Mouse (Mus musculus) lung, postnatal 25 days (tissue): ENCODE results near the gene Ccdc159.

Source experiments
- DNase-seq: peaks from one replicate; pipeline ENCODE4 v3.0.0; 2022; ENCODE audit warnings: low spot score

The Ccdc159 gene

DNA sequence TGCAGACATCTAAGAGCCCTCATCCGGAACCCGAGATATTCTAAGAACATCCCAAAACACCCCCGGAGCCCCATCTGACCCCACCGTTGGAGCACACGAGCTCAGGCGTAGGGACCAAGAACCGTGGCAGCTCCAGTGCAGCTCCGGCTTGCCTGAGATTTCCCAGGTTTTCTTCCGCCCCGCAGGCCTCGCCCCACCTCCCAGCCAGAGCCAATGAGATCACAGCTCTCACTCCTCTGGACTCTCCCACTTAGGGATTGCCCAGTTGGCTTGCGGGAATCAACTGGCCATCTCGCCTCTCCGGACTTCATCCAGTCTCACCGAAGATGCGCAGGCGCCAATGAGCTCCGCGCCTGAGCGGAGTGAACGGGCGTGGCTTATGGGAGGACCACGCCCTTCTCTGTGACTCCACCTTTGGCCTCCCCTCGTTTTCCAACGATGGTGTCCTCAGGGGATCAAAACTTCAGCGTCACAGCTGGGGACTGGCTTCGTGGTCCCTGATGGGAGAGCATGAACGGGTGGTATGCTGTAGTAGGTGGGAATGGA, at the start of gene Ccdc159, which contains the start of gene Tmem205:
Gene Ccdc159, plus strand, starts transcription at position 264 of the 546 bp plus-strand sequence.
Gene Tmem205, minus strand, starts transcription at position 349 of the 546 bp plus-strand sequence.
- DNase-seq, result peak; percentile 97

DNA sequence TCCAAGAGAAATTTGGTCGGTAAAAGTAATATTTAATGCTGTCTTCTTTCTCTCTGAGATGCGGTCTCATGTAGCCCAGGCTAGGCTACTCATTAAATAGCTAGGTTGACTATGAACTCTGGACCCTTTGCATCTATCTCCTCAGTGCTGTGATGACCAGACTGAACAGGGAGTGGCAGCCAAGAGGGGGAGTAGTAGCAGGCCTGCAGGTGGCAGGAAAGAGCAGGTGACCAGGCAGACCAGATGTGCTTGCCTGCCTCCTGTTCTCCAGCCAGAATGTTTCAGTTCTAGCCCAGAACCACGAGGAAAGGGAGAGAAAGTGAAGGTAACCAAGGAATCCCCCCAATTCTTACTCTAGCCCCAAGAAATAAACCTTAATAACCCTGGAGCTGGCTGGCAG, 38.0 kb upstream of the Ccdc159 start:
- DNase-seq, result no peak

DNA sequence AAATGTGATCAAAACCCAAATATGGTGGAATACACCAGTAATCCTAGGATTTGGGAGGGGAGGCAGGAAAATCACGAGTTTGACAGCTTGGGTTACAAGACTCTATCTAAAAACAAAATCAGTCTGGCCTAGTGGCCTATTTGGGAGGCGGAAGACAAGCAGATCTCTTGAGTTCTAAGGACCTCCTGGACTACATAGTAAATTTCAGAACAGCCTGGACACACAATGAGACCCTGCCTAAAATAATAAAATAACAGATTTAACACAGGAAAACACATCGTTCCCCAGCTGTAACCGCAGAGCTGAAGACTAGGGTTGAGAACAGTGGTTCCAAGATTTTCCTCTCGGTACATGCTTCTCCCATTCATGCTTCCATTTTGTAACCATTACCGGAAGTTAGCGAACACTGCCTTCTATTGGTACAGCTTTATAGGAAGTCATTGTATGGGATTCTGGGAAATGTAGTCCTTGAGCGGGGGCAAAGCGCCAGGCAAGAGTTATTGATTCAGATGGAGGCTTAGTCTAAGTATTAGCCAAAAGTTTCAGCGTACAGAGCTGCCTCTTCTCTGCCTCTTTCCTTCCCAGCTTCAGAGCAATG, 25.9 kb upstream of the Ccdc159 start:
- peak; percentile 73 for DNase-seq

DNA sequence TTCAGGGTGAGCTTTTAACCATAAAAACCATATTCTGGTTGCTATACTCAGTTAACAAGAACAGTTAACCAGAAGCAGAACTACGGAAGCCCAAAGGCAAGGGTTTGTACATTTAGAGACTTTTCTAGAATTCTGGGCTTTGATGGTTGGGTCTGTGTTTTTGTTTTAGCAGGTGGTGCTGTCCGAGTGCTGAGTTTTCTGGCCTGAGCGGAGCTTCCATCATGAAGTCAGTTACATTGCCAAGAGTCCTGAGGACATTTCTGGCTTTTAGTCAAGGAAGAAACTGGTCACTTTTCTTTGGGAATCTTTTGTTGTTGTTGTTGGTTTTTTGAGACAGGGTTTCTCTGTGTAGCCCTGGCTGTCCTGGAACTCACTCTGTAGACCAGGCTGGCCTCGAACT, 23.2 kb upstream of the Ccdc159 start:
- no peak for DNase-seq

DNA sequence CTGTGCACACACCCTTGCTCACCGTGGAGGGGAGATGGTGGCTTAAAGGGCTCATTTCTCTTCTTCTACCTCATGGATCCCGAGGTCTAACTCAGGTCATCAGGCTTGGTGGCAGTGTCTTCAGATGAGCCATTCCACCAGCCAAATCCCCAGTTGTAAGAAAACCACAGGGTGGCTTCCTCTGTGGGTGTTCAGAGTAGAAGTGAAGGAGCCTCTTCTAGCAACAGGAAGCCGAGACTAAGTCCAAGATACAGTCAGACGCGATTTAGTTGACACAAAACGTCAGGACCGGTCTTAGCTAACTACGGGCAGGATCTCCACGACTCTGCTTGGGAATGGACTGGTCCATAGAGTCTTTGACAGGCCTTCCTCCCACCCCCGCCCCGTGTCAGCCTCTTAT, 19.1 kb upstream of the Ccdc159 start:
- DNase-seq, result no peak

DNA sequence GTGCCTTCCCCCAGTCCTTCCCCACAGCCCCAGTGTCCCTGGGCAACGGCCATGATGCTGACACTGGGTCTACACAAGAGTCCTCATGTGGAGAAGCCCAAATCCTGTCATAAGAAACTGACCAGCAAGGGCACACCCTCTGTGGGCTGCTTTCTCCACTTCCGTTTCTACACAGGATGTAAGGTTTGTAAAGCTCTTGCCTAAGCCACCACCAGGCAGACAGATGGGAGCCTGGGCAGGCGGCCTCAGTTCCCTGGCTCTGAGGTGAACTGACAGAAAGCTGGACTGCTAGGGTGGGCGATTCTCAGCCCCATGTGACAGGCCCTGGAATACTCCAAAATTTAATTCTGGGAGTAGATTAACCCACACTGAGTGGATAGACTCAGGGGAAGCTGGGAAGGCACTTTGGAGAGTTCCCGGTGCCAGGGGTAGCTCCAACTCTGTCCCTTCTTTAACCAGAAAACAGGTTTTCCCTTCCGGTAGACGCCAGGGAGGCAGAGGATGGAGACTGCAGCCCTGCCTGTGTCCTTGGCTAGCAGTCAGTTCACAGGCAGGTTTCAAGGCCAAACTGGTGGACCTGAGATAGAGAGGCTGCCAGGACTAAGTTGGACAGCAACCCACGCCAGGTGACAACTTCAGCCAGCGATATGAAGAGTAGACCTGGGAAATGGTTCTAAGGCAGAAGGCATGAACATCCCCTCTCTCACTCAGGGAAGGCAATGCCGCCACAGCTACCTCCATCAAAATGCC, 17.6 kb upstream of the Ccdc159 start:
- DNase-seq, result no peak

DNA sequence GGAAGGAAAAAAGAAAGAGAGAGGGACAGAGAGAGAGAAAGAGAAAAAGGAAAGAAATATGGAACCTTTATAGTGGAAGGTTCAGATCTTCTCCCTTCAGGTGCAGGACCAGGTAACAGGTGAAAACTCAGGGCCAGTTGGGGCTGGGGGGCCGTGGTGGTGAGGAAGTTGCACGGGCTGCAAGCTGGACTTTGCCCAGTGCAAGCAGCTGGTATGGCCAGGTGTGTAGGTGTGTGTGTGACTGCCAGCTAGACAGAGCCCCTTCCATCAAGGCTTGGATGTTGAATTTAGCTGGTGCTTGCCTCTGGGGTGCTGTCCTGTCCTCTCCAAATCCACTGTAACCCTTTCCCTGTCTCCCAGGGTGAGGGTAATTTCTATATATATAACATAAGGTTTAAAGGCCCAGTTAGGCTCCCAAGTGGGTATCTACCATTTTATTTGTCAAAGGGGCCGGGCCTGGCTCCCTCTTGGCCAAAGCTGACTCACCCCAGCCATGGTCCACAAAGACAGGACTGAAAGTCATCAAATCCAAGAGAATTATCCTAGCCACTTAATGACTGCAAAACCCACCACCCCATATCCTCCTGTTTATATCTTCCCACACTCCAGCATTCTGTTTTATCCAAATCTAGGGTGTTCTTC, 10.3 kb upstream of the Ccdc159 start:
- no peak for DNase-seq

DNA sequence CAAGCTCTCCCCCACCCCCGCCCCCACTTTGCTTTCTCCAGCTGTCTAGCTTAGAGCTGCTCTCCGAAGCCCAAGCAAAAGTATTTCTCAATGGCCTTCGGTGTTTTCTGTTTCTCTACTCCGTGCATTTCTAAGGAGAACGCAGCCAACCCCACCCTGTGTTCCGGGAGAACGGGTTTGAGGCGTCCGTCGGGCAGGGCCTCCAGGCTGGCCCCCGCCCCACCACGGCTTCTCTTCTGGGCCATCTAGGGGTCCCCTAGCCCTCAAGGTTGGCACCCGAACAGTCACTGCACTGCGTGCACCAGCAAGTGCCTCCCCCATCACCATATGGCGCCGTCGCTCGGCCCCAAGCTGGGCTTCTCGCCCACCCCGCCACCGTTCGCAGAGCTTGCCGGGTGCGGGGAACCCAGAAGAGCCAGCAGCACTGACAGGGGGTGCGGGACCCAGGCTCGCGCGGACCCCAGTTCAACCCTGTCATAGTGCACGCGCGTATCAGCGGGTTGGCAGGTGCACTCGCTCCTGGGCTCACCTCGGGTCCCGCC, 9.7 kb upstream of the Ccdc159 start:
- peak; percentile 22 for DNase-seq

DNA sequence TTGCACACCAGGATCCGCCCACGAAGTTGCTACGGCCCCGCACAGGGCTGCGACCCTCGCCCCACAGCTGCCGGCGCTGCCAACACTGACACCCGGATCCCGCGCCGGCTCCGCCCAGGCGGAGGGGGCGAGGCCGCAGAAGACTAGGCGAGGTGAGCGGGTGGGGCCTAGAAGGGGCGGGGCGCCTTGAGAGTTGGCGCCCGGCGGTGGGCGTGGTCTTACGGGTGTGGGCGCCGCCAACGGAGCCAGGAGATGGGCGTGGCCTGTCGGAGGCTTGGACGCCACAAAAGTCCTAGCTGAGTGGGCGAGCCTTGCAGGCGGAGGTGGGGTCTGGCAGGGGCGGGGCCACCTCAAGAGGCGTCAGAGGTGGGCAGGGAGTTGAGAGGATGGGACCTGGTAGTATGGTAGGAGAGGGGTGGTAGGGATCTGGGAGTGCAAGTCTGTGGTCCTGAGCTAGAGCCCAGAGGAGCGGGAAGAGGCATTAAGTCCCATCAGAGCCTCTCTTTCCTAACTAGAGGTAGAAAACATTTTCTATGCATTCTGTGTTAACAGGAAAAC, 9.2 kb upstream of the Ccdc159 start, which contains the start of gene Rab3d:
Gene Rab3d, minus strand, starts transcription at position 158 of the 558 bp plus-strand sequence.
- peak; percentile 96 for DNase-seq

DNA sequence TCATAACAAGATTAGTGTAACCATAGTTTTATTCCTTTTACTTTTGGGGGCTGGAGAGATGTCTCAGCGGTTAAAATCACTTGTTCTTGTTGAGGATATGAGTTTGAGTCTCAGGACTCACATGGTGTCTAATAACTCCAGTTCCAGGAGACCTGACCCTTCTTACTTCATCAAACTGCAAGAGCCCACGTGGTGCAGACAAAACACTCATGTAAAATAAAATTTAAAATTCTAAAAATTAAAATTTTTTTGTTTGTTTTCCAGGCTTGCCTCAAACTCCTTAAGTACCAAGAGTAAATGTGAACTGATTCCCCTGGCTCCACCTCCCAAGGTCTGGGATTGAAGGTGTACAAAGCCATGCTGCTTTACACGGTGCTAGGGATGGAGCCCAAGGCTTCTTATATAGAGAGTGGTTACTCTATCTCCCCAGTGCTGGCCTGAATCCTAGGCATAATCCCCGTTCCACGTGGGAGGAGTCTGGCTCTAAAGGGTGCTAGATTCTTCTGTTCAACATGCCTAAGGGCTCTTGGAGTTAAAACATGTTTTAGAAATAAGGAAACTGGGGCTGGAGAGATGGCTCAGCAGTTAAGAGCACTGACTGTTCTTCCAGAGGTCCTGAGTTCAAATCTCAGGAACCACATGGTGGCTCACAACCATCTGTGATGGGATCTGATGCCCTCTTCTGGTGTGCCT, 8.4 kb upstream of the Ccdc159 start:
- no peak for DNase-seq

DNA sequence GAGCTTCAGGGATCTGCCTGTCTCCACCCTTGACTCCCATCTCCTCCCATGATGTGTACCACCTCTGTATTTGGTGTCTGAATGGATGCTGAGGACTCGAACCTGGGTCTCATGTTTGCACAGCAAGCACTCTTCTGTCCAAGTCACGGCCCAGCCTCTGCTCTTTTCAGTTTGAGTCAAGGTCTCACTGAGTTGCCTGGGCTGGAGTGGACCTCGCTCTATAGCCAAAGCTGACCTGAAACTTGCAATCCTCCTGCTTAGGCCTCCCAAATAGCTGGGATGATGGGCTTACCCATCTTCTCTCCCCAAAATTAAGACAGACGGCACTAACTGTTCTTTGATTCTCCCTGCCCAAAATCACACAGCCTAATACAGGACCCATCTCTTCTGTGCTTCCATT, 4.2 kb upstream of the Ccdc159 start:
- no peak for DNase-seq

DNA sequence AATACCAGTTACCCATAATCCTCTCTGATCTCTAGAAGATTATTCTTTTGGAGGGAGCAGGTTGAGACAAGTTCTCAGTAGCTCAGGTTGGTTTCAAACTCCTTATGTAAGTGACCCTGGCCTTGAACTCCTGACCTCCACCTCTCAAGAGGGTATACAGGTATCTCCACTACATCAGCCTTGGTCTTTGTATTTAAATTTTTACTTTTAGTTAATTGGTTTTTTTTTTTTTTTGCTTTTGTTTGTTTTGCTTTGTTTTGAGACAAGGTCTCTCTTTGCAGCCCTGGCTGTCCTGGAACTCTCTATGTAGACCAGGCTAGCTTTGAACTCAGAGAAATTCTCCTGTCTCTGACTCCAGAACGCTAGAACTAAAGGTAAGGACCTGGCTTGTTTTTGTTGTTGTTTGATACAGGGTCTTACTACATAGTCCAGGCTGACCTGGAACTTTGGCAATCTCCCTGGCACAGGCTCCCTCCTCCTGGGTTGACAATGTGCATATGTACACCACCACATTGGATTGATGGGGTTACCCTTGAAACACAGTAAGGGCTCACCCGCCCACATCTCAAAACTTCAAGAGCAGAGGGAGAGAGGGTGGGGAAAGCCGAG, 3.7 kb upstream of the Ccdc159 start:
- DNase-seq, result no peak

DNA sequence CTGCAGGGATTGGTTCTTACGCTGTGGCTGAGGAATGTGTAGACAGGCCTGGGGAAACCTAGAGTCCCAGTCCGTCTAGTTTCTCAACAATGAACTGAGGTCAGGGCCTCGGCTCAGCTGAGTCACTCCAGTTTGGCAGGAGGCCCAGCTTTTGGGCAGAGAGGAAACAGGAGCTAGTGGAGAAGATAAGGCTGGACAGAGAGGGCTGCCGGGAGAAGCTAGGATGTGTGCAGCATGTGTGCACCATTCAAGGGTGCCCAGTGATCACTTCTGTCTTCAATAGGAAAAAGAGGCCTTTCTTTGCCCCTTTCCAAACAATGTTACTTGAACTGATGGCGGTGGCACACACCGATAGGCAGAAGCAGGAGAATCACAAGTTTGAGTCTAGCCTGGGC, 3.2 kb upstream of the Ccdc159 start:
- DNase-seq, result peak; percentile 97

DNA sequence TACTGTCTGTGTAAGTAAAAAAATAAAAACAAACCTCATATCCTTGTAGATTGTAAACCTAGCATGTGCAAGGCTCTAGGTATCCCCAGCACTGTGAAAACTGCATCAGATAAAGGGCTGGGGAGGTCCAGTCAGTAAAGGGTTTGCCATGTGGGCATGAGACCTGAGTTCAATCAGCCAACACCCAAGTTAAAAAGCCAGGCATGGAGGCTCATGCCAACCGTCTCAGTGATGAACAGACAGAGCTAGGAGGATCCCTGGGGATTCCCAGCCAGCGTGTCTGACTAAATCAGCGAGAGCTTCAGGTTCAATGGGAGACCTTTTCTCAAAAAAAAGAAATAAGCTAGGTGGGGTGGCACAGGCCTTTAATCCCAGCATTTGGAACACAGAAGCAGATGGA, 2.2 kb upstream of the Ccdc159 start:
- no peak for DNase-seq

DNA sequence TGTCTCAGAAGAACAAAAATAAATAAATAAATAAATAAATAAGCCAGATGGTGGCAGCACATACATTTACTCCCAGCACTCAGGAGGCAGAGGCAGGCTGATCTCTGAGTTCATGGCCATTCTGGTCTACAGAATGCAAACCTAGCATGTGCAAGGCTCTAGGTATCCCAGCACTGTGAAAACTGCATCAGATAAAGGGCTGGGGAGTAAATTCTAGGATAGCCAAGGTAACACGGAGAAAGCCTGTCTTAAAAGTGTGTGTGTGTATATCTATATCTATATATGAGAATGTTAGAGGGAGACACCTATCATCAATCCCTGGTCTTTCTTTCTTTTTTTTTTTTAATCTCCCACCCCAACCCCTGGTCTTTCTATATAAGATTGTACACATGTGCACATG, 1.8 kb upstream of the Ccdc159 start:
- DNase-seq, result no peak

DNA sequence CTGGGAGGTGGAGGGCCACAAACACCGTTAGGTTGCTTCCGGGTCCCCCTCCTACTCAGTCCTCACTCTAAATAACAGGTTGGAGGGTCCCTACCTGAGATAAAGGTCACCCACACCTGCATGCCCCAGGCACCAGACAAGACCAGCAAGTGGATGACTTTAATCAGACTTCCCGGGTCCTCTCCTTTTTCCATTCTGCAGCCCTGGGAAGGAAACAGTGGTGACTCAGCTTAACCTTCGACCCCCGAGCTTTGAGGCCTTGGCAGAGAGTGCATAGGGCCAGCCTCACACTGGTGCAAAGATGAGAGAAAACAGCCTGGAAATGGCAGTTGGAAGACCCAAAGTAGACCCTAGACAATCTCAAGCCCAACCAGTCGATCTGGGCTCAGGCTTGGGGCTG, 1.1 kb upstream of the Ccdc159 start:
- DNase-seq, result peak; percentile 32

DNA sequence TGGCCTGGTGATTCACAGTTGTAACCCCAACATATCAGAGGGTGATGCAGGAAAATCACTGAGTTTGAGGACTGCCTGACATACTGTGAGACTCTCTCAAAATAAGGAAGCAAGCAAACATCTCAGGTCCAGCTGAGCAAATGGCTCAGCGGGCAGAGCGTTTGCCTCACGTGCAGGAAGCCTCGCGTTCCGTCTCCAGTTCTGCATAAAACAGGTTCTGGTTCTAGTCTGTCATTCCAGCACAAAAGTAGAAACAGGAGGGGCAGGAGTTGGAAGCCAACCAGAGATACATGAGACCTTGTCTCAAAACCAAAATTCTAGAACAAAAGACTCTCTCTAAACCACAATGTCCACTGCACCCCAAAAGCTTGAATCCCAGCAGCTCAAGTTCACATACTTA, 487 bp upstream of the Ccdc159 start:
- DNase-seq, result no peak

DNA sequence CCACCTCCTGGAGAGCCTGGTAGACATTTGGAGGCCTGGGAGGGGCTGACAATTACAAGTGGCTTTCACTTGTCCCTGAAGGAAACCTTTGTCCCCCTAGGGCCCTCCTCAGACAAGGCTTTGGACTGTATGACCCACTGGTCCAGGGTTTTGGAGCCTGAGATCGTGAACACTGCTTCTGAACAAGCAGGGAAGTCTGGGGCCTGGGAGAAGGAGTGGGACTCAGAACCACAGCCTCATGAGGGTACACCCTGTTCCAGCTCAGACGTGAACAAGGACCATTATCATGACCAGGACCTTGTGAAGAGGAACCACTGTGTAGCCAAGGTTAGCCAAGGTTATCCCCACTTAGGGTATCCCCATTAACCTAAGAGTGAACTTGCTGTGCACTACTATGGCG, 1.9 kb downstream of the Ccdc159 start:
- no peak for DNase-seq

DNA sequence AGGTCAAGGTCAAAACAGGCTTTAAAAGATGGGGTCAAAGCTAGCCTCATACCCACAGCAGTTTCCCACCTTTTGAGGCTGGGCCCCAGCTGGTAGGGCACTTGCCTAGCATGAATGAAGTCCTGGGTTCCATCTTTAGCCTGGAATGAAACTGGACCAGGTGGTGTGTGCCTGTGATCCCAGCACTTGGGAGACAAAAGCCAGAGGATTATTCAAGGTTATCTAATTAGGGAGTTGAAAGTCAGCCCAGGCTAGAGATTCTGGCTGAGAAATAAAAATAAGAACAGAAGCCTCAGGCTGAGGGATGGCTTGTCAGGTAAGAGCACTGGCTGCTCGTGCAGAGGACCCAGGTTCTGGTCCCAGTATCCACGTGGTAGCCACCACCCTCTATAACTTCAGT, 4.7 kb downstream of the Ccdc159 start:
- no peak for DNase-seq

DNA sequence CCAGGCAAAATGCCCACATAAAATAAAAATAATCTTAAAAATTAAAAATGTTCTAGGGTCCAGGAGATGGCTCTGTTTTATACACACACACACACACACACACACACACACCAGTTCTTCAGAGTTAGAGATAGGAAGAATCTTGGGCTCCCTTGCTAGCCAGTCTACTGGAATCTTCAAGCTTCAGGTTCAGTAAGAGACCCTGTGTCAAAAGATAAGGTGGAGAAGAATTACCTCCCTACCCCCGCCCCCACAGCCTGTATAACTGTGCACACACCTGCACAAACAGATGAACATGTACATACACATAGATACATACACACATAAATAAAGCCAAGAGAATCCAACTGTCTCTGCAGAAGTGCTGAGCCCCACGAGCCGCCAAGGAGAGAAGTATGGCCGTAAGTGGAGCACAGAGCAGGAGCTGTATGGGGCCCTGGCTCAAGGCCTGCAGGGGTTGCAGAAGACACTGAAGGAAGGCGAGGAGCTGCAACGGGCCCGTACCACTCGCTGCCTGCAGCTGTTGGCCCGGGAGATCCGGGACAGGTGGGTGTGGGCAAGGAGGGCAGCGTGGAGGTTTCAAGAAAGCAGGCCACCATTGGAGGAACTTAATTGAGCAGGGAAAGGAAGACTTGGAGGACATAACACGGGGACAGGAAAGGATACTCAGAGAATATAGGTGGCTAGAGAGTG, 5.3 kb downstream of the Ccdc159 start:
- no peak for DNase-seq

DNA sequence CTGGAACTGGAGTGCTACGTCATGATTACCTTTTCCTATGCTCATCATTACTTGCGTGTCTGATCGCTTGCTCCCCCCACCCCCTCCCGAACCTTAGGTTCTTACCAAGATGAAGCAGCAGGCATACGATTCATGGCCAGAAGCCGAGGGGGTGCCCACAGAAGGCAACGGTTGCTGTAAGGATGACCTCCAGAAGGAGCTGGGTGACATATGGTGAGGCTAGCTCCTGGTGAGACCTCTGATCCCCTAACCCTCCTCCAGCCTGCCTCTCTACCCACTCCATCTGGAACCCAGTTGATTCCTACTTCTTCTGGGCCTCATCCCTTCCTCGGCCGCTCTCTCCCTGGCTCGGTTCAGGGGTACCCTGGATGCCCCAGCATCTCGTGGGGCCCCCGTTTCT, 6.8 kb downstream of the Ccdc159 start:
- DNase-seq, result no peak
